ENCODE assay signal across 22 mouse cellular contexts in the genomic region with DNA sequence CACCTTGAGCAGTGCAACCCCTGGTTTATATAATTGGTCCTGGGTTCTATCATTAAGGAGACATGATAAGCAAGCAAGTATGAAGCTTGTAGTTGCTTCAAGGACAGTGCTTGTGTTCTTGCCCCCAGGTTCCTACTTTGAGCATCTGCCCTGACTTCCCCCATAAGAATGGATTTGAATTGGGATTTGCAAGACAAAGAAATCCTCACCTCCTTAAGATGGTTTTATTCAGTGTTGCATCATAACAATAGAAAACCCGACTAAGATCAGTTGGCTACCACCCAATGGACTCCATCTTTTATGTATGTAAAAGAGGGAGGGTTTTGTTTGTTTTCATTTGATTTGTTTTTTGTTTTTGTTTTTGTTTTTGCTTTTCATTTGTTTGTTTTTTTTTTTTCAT.
"Had no signal": no experiment of that assay in that cellular context is flagged by ENCODE, and none has a peak within 500 bp of the region (broad histone marks: within the 10 kb centered on the region; RNA-seq: fewer than 3 reads in every experiment).

No protein-coding gene starts in this region.

- DNase-seq: heart, postnatal 10 days; heart, postnatal 14 days; heart, postnatal 36 days; heart, postnatal 4 days; kidney, adult 11 months; kidney, adult 18-20 months; kidney, adult 2 months; kidney, adult 8-10 months; kidney, adult 9 months; kidney, postnatal 10 days; kidney, postnatal 14 days; kidney, postnatal 25 days; kidney, postnatal 36 days; kidney, postnatal 4 days; layer of hippocampus, adult 9-11 months; layer of hippocampus, postnatal 36 days had no signal

- ATAC-seq: hindbrain, embryonic 16.5 days; hindbrain, postnatal 0 days; inflammation-experienced regulatory T-cells, adult 6 months; intestine, embryonic 15.5 days; intestine, embryonic 16.5 days; intestine, postnatal 0 days had no signal
